Mouse (Mus musculus) left cerebral cortex, postnatal 14 days (tissue): ENCODE measurements at regions not wholly inside any gene's neighbourhood (a gene's known extent, or its start where the extent isn't known, plus 50 kb on each side); places are given as distances from the start of the nearest gene placed in this dataset.

Experiments used
- DNase-seq, 2 experiments: peaks; one replicate each; pipeline ENCODE4 v3.0.0; 2021 to 2022; ENCODE audit warnings: low spot score in 2 of 2, mixed read lengths in 1 of 2
- intact Hi-C: fragments of 180-260 bp; cut with DNase I; formaldehyde crosslinking; loops from one replicate; pipeline ENCODE4 v1.15.1; 2025

GRCm38 (mm10) chr1:73200112-73200511 is 184.4 kb upstream of the Tnp1 start:
- intact Hi-C loops, result no loop called here
- no peak for DNase-seq

DNA sequence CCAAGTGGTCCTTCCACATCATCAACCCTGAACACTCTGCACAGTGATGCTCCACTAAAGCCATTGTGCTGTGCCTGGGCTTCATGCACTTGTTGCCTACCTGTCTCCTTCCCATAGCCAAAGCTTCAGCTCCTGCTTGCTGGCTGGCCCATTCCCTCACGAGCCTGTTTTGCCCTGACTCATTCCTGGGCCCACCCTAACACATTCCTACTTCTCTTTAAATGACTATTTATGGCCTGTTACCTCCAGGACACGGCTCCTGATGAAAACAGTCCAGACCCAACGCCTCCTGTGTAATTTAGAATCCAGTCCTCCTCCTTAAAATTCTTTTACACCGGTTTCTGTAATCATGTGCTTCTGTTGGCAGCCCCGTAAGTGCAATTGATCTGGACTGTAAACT is 175.1 kb upstream of the Tnp1 start:
- intact Hi-C loops, result no loop called here
- no peak for DNase-seq

DNA sequence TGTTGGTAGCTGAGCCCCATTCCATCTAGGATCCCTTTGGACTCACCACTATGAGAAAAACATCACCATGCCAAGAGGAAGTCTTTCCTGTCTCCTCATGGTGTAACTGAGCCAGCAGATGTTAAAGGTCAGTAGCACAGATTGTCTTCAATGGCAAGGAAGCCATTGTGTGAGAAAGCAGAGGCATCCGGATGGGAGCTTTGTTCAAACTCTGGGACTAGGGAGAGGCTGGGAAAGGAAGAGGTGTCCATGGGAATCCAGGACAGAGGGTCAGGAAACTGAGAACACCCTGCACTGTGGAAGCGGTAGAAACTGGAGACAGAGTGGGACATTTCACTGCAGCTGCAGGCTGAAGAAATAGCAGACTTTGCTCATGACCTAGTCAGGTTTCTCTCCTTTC is 173.1 kb upstream of the Tnp1 start:
- intact Hi-C loops, result no loop called here
- no peak for DNase-seq

- intact Hi-C loops, result no loop called here
- no peak for DNase-seq
Measured at GRCm38 (mm10) chr1:73184477-73184876, 168.8 kb upstream of the Tnp1 start.

DNA sequence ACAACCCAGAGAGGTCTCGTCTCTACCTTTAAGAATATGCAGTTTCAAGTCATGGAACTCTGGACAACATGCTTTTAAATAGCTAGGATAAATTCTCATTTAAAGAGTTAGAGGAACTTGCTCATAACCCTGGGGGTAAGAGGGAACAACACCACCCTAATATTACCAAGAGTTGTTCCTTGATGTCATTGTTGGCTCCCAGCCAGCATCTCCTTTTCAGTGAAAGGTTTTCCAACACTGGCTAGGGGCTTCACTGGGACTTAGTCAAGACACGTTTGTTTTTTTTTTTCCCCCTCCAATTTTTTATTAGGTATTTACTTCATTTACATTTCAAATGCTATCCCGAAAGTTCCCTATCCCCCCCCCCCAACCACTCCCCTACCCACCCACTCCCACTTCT is 163.1 kb upstream of the Tnp1 start:
- no peak for DNase-seq
- intact Hi-C loops, result no loop called here

DNA sequence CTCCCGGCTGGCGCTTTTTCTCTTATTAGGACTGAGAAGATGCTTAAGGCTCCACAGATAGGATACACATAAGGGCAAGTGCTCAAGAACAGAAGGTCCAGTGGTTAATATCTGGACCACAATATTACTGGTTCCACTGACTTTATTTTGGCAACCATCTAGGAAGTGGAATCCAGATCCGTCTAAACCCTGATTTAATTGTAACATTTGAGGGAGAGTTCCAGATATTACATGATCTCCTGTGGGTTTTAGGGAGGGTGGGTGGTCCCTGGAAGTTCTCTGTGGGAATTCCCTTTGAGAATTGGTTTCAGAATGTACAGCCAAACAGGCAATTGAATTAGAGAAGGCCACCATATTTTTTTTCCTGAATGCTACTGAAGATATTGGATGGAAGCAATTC is 161.4 kb upstream of the Tnp1 start:
- no peak for DNase-seq
- intact Hi-C loops, result no loop called here

- intact Hi-C loops, result no loop called here
- no peak for DNase-seq
Measured at GRCm38 (mm10) chr1:73170668-73171008, 154.9 kb upstream of the Tnp1 start.

DNA sequence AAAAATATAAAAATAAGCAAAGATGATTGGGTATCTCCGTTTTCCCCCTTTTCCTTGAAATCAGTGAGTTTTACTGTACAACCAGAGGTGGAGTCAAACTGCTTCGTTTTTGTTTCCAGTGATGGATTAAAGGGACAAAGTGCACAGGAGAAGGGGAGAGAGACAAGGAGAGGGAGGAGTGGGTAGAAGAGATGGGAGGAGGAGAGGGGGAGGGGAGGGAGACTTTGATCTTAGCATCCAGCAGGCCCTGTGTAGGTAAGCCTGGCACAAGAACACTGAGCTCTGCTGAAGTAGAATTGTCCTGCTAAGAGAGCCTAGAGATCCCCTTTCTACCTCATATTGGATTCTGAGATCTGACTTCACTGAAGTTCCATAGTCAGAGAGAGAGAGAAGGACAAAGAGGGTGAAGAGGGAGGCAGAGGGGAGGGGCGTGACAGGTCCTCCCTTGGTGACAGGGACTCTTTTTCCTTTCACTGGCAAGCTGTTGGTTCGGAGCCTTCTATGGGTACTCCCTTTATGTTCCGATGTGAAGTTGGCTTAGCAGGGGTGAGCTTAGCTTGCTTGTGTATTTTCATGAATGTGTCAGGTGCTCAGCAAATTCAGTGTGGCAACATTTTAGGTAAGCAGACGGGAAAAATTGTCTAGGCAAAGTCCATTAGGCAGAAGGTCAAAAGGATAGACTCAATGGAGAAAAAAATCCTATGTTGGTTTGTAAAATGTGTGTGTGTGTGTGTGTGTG is 154.4 kb upstream of the Tnp1 start:
- intact Hi-C loops, result no loop called here
- no peak for DNase-seq

GRCm38 (mm10) chr1:73169077-73169869 is 153.6 kb upstream of the Tnp1 start:
- intact Hi-C loops, result no loop called here
- peak; percentile 15 to 39 for DNase-seq

- no peak for DNase-seq
- intact Hi-C loops, result no loop called here
Measured at GRCm38 (mm10) chr1:73160199-73160598, 144.5 kb upstream of the Tnp1 start.

DNA sequence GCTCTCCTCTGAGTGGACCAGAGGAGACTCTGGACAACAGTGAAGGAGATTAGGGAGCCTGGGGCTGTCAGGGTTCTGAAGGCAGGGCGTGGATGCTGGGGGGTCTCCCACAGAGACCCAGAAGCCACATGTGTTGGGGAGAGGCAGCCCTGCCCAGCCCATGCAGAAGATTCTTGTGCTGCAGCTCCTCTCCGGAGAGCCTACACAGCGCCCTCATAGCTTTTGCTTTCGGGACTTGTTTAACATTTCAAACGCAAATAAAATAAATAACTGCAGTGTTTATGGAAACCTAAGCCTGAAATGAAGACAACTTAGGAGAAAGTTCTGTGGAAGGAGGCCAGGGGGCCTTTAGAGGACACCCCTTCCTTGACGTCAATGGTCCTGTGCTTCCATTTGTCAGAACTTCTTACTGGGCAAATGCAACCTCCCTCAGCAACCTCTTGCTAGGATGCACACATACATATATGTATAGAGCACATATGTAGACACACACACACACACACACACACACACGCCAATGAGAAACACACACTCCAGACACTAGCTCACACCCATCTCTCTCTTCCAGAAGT is 143.8 kb upstream of the Tnp1 start:
- intact Hi-C loops, result no loop called here
- no peak for DNase-seq

GRCm38 (mm10) chr1:73153438-73154097 is 137.9 kb upstream of the Tnp1 start:
- intact Hi-C loops, result no loop called here
- no peak for DNase-seq

DNA sequence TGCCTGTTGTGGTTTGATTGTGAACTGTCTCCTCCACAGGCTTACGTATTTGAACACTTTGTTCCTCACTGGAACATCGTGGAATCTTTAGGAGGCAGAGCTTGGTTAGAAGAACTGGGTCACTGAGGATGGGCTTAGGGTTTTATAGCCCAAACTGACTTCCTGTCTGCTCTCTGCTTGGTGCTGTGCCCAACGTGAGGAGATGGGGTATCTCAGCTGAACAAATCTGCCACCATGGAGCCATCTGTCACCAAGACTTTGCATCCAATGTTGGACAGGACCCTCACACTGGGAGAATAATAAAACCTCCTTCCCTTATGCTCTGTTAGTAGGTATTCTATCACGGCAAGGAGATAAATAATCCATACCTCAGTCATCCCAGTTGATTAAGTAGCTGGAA is 134.2 kb upstream of the Tnp1 start:
- intact Hi-C loops, result no loop called here
- DNase-seq, result no peak

DNA sequence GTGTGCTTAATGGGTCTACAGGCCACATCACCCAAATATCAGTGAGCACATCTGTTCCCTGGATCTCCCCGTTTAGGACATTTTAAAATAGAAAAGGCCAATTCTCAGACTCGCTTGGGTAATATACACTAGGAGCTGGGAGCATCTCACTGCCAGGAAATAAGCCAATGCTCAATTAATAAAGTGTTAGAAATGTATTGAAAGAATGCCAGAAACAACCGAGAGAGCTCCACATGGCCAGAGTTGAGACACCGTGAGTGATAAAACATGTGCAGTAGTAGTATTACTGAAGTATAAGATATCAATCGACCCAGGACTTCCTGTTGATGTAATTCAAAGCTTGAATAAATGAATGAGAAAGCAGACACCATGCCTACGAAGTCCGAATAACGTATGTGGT is 127.1 kb upstream of the Tnp1 start:
- intact Hi-C loops, result no loop called here
- DNase-seq, result no peak

DNA sequence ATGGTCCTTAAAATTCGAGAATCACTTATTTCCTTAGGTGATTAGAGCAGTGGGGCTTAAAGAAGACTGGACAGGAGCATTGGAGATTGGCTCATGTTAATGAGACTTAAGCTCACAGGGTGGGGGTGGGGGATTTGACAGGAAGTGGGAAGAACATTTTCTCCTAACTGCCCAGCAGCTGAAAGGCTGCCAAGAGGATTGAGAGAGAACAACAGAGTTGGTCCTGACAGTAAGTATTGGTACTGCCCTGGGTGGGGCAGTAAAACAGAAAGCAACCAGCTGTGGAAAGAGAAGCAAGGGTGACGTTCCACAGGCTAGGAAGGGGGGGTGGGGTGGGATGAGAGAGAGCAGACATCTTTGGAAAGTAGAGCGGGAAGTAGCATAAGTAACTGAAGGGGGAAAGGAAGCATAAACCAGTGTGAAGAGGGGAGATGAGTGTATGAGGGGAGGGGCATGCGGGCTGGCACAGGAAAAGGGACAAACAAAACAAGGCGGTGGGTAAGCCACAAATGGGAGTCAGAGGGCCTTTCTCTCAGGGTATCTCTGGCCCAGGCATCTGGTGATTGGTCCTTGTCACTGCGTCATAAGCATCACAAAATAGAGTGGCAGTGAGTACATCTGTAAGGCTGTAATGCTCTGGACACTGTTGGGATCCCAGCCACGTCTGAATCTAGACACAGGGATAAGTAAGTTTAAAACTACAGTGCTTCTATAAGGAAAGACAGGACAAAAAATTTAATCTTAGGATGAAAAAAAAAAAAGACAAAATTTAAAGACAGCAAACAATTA is 125.0 kb upstream of the Tnp1 start:
- intact Hi-C loops, result no loop called here
- no peak for DNase-seq

GRCm38 (mm10) chr1:73130215-73130861 is 114.6 kb upstream of the Tnp1 start:
- DNase-seq, result no peak
- intact Hi-C loops, result no loop called here

- intact Hi-C loops, result no loop called here
- DNase-seq, result no peak
Measured at GRCm38 (mm10) chr1:73123012-73123411, 107.3 kb upstream of the Tnp1 start.

DNA sequence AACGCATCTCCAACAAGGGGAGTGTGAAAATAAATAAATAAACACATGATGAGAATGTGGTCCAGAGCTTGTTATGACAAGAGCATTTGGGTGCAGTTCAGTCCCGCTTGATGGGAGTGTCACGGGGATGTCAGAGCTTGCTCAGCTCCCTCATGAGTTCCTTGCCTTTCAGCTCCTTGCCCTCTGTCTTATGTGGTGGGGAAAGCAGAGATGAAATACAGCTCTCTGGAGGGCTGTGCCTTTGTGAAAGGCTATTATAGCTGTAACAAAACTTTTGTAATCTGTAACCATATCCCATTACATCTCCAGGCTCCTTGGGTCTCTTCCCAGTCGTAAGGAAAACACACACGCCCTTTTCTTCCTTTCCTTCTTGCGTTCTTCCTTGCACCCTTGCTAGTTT is 103.0 kb upstream of the Tnp1 start:
- intact Hi-C loops, result no loop called here
- no peak for DNase-seq

DNA sequence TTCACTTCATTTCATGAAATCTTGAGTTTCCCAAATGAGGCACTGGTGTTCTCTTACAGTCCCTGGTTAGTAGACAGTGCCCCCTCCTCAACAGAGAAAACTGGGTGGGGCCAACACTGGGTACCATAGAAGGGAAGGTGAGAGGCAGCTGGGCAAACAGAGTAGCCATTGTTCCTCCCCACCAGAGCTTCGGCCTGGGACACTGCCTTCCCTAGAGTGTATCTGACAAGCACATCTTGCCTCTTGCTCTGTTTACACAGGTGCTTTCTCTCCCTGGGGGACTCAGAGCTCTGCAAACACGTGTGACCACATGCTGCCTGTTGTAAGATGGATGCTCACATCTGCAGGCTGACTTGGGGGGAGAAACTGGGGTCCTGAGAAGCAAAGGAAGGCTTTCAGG is 100.8 kb upstream of the Tnp1 start:
- intact Hi-C loops, result no loop called here
- no peak for DNase-seq
